Mouse (Mus musculus) gonadal fat pad, adult 2 months (tissue): ENCODE measurements around the gene Fbxl17. TPM values are rescaled to one million over a fixed set of nuclear protein-coding genes. Genes with fewer than 3 reads are reported as not detected.

Experiments
- DNase-seq: peaks from one replicate; pipeline ENCODE4 v3.0.0-alpha.2; 2012; ENCODE audit warnings: low read depth
- polyA plus RNA-seq: library from polyadenylated mRNA; depleted of rRNA; stranded (reverse); fragments of >200 nt; gene quantifications from 2 replicates; pipeline ENCODE4 v1.2.3, GENCODE M21; 2012

The Fbxl17 gene
- polyA plus RNA-seq, 1 experiment, result 8.7 TPM

GRCm38 (mm10) chr17:63328888-63329287, 170.9 kb downstream of the Fbxl17 start:
- DNase-seq, result no peak

GRCm38 (mm10) chr17:63326227-63326626, 173.6 kb downstream of the Fbxl17 start:
- no peak for DNase-seq

- DNase-seq, result no peak
These were observed 175.1 kb downstream of the Fbxl17 start for GRCm38 (mm10) chr17:63324672-63325071.

GRCm38 (mm10) chr17:63324039-63324438, 175.8 kb downstream of the Fbxl17 start:
- DNase-seq, result peak; percentile 9

- DNase-seq, result no peak
These were observed 177.0 kb downstream of the Fbxl17 start for GRCm38 (mm10) chr17:63322846-63323245.

- DNase-seq, result no peak
These were observed 178.5 kb downstream of the Fbxl17 start for GRCm38 (mm10) chr17:63321290-63321689.

- no peak for DNase-seq
These were observed 182.3 kb downstream of the Fbxl17 start for GRCm38 (mm10) chr17:63317518-63317917.

- no peak for DNase-seq
These were observed 184.0 kb downstream of the Fbxl17 start for GRCm38 (mm10) chr17:63315646-63316480.

GRCm38 (mm10) chr17:63312804-63313203, 187.0 kb downstream of the Fbxl17 start:
- DNase-seq, result no peak

- no peak for DNase-seq
These were observed 187.5 kb downstream of the Fbxl17 start for GRCm38 (mm10) chr17:63312330-63312729.

GRCm38 (mm10) chr17:63311613-63312012, 188.2 kb downstream of the Fbxl17 start:
- no peak for DNase-seq

GRCm38 (mm10) chr17:63310021-63310420, 189.8 kb downstream of the Fbxl17 start:
- no peak for DNase-seq

- no peak for DNase-seq
These were observed 196.0 kb downstream of the Fbxl17 start for GRCm38 (mm10) chr17:63303862-63304261.

- DNase-seq, result no peak
These were observed 197.9 kb downstream of the Fbxl17 start for GRCm38 (mm10) chr17:63301822-63302393.

GRCm38 (mm10) chr17:63295471-63295870, 204.3 kb downstream of the Fbxl17 start:
- DNase-seq, result no peak

GRCm38 (mm10) chr17:63294961-63295360, 204.9 kb downstream of the Fbxl17 start:
- no peak for DNase-seq

- no peak for DNase-seq
These were observed 205.8 kb downstream of the Fbxl17 start for GRCm38 (mm10) chr17:63293979-63294378.

GRCm38 (mm10) chr17:63289317-63289913, 210.4 kb downstream of the Fbxl17 start:
- no peak for DNase-seq

GRCm38 (mm10) chr17:63288850-63289249, 211.0 kb downstream of the Fbxl17 start:
- DNase-seq, result no peak

GRCm38 (mm10) chr17:63287413-63287812, 212.4 kb downstream of the Fbxl17 start:
- DNase-seq, result no peak

- peak; percentile 27 for DNase-seq
These were observed 214.4 kb downstream of the Fbxl17 start for GRCm38 (mm10) chr17:63285265-63285939.

GRCm38 (mm10) chr17:63284074-63284473, 215.7 kb downstream of the Fbxl17 start:
- DNase-seq, result no peak
